Mouse (Mus musculus): ENCODE results near the gene Mphosph6.

Mphosph6 gene

DNA sequence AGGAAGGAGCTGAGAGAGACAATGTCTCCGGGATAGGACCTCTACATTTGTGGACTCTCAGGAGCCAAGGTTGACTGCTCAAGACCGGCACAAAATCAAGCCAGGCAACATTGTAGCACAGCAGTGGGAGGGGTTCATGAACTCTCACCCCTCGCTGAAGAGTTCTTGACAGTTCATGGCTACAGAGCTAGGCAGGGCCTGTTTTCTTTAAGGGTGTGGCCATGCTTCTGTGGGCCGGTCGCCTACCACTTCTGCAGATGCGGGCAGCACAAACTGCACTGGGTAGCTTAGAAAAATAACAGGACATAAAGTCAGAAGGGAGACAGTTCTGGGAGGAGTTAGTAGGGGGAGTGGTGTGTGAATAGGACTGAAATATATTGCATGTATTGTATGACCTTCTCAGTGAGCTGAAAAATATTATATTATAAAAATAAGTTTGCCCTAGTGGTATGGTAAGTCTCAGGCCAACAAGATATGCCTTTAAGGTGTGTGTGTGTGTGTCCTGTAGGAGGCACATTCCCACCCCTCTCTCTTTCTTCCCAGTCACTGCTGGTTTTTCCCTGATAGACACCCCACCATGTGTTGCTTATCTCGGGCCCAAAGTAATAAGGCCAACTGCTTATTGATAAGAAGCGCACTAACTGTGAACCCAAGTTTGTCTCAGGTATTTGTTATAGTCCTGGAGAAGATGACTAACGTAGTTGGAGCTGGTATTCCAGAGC is 30.5 kb downstream of the Mphosph6 start:
- DNase-seq (ENCODE audit: low spot score): no peak

- no peak for DNase-seq (ENCODE audit: low spot score)
Measured at GRCm38 (mm10) chr8:117768971-117769370, 32.8 kb downstream of the Mphosph6 start.

DNA sequence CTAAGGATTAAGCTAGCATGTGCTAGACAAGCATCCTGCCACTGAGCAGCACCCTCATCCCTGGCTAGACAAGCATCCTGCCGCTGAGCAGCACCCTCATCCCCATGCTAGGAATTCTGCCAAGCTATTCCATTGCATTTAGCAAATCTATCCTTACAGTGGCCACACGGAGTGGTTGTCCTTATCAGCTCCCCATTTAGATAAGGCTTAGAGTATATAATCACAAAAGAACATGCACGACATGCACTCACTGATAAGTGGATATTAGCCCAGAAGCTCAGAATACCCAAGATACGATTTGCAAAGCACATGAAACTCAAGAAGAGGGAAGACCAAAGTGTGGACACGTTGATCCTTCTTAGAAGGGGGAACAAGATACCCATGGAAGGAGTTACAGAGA is 35.8 kb downstream of the Mphosph6 start:
- no peak for DNase-seq (ENCODE audit: low spot score)

- DNase-seq (ENCODE audit: low spot score): no peak
Measured at GRCm38 (mm10) chr8:117764625-117765024, 37.1 kb downstream of the Mphosph6 start.

GRCm38 (mm10) chr8:117762776-117763175 is 39.0 kb downstream of the Mphosph6 start:
- DNase-seq (ENCODE audit: low spot score): no peak

- no peak for DNase-seq (ENCODE audit: low spot score)
Measured at GRCm38 (mm10) chr8:117757900-117758299, 43.8 kb downstream of the Mphosph6 start.

DNA sequence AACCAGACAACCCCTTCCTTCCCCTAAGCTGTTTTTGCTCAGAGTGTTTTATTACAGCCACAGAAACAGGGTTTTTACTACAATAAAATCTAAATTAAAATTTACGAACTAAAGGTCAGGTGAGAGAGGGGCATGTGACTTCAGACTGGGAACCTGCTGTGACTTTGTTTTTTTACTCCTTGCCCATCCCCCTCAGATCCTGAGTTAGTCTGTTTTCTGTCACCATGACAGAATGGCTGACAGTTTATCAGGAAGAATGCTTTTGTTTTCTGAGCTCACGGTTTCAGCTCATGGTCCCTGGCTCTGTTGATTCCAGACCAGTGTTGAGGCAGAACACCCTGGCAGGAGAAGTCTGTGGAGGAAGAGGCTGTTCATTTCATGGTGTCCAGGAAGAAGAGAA is 52.3 kb downstream of the Mphosph6 start:
- DNase-seq (ENCODE audit: low spot score): no peak

DNA sequence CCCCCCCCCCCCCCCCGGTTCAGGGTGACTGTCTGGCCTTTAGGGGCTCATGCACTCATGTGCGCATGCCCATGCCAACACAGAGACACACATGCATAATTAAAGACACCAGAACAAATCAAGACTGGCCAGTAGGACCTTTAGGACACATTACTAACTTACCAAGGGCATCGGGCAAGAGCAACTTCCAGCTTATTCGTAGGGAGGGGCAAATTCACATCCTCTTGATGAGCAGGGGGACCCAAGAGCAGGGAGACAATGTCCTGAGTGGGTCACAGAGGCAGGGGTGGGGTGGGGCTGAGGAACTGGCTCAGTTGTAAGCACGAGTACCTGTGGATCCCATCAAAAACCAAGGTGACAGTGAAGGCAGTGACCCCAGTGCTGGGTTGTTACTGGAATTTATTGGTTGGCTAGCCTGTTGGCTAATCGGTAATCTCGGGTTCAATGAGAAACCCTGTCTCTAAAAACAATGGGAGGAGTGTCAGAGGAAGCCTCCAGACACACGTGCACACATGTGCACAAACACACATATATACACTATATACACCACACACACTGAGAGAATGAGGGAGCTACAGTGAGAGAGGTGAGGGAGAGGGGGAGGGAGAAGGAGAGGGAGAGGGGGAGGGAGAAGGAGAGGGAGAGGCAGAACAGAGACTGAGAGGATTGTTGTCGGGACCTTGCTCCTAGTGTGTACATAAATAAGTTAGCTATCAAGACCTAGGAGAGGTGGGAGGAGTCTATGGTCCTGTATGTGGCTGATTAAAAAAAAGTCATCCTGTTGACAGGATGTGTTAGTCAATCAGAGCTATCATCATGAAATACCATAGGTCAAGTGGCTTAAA is 53.6 kb downstream of the Mphosph6 start:
- DNase-seq (ENCODE audit: low spot score): no peak

DNA sequence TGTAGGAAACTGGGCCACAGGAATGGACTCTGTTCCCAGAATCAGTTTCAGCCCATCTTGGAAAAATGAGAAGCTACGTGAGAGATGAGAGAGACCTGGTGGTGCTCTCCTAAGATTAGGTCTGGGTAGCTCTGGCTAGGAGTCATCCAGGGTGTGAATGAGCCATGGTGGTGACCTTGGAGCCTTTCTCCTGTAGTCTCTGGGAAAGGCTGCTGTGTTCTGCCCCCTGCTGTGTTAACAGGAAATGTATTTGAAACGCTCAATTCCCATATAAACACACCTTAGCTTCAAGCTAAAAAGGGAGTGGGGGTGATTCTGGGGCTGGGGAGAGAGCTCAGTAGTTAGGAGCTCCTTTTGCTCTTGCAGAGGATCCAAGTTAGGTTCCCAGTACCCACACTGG is 54.3 kb downstream of the Mphosph6 start:
- no peak for DNase-seq (ENCODE audit: low spot score)

- no peak for DNase-seq (ENCODE audit: low spot score)
Measured at GRCm38 (mm10) chr8:117746651-117747050, 55.1 kb downstream of the Mphosph6 start.

DNA sequence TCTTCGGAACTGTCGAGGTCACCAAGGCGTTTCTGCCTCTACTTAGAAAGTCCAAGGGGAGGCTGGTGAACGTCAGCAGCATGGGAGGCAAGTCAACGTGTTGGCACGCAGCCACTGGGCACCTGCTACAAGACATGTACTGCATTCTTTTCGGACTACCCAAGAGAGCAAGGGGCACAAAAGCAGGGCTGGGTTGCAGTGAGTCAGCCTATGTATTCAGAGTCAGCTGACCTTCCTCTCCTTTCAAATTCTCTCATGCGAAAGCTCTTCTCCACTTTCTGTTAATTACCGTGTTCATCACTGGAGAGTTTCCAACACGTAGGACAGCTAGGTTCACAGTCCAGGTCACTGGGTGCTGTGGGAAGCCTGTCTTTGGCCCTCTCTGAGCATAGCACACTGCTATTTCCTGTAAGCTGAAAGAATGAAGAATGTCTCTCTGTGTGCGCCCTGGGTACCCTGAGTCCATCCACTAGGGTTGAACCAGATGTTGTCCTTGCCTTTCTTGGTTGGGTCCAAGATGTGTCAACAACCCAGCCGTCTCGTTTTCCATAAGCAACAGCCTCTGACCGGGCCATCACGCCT is 59.2 kb downstream of the Mphosph6 start:
- DNase-seq (ENCODE audit: low spot score): no peak
